Mouse (Mus musculus) cerebellum, postnatal 4 days (tissue): ENCODE measurements around the gene Flad1.

Experiments used
- DNase-seq, 2 experiments: peaks; one replicate each; pipeline ENCODE4 v3.0.0; 2022; ENCODE audit warnings: low spot score in 2 of 2, mixed read lengths in 1 of 2

Flad1 gene

DNA sequence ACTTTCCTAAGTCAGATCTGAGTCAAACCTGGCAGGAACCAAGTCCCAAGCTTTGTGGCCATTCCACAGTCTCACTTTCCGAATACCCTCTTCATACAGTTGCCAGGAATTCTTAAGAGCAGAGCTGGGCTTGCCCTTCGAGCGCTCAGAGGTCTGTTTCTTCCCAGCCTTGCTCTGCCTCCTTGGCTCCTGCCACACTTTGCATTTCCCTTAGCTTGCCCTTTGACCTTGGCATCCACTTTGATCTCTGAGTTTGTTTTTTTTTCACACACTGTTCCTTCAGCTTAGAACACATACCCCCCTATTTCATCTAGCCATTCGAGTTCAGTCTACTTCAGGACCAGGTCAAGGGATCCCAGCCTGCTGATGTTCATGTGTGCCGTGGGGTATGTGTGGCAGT is 60.4 kb downstream of the Flad1 start:
- no peak for DNase-seq
